Mouse (Mus musculus): ENCODE results near the gene Eif2b3.

Eif2b3 gene

GRCm38 (mm10) chr4:117014901-117015415 is 4.2 kb upstream of the Eif2b3 start:
- no peak for DNase-seq (ENCODE audit: low read depth in 1 of 2, low spot score in 2 of 2)

GRCm38 (mm10) chr4:117017738-117018137 is 1.5 kb upstream of the Eif2b3 start:
- DNase-seq (ENCODE audit: low read depth in 1 of 2, low spot score in 2 of 2): no peak

GRCm38 (mm10) chr4:117018327-117018726 is 875 bp upstream of the Eif2b3 start:
- DNase-seq (ENCODE audit: low read depth in 1 of 2, low spot score in 2 of 2): no peak

- DNase-seq (ENCODE audit: low read depth in 1 of 2, low spot score in 2 of 2): no peak
These were observed 4.3 kb downstream of the Eif2b3 start for GRCm38 (mm10) chr4:117023469-117023868.

GRCm38 (mm10) chr4:117031105-117031504 is 11.9 kb downstream of the Eif2b3 start:
- DNase-seq (ENCODE audit: low read depth in 1 of 2, low spot score in 2 of 2): no peak

- DNase-seq (ENCODE audit: low read depth in 1 of 2, low spot score in 2 of 2): no peak
These were observed 20.9 kb downstream of the Eif2b3 start for GRCm38 (mm10) chr4:117039925-117040687.

- no peak for DNase-seq (ENCODE audit: low read depth in 1 of 2, low spot score in 2 of 2)
These were observed 21.6 kb downstream of the Eif2b3 start for GRCm38 (mm10) chr4:117040791-117041190.

GRCm38 (mm10) chr4:117041283-117041721 is 22.1 kb downstream of the Eif2b3 start:
- DNase-seq (ENCODE audit: low read depth in 1 of 2, low spot score in 2 of 2): peak; percentile 18 to 29

- DNase-seq (ENCODE audit: low read depth in 1 of 2, low spot score in 2 of 2): no peak
These were observed 29.6 kb downstream of the Eif2b3 start for GRCm38 (mm10) chr4:117048836-117049235.

GRCm38 (mm10) chr4:117049485-117049884 is 30.3 kb downstream of the Eif2b3 start:
- no peak for DNase-seq (ENCODE audit: low read depth in 1 of 2, low spot score in 2 of 2)

- no peak for DNase-seq (ENCODE audit: low read depth in 1 of 2, low spot score in 2 of 2)
These were observed 33.4 kb downstream of the Eif2b3 start for GRCm38 (mm10) chr4:117052626-117053025.

- no peak for DNase-seq (ENCODE audit: low read depth in 1 of 2, low spot score in 2 of 2)
These were observed 34.8 kb downstream of the Eif2b3 start for GRCm38 (mm10) chr4:117053956-117054355.

- DNase-seq (ENCODE audit: low read depth in 1 of 2, low spot score in 2 of 2): no peak
These were observed 36.9 kb downstream of the Eif2b3 start for GRCm38 (mm10) chr4:117056102-117056501.

GRCm38 (mm10) chr4:117056514-117056913 is 37.3 kb downstream of the Eif2b3 start:
- DNase-seq (ENCODE audit: low read depth in 1 of 2, low spot score in 2 of 2): no peak

- DNase-seq (ENCODE audit: low read depth in 1 of 2, low spot score in 2 of 2): no peak
These were observed 39.3 kb downstream of the Eif2b3 start for GRCm38 (mm10) chr4:117058512-117058911.

- DNase-seq (ENCODE audit: low read depth in 1 of 2, low spot score in 2 of 2): no peak
These were observed 43.6 kb downstream of the Eif2b3 start for GRCm38 (mm10) chr4:117062700-117063390.

GRCm38 (mm10) chr4:117068035-117068434 is 48.8 kb downstream of the Eif2b3 start:
- no peak for DNase-seq (ENCODE audit: low read depth in 1 of 2, low spot score in 2 of 2)

GRCm38 (mm10) chr4:117069647-117070046 is 50.4 kb downstream of the Eif2b3 start:
- no peak for DNase-seq (ENCODE audit: low read depth in 1 of 2, low spot score in 2 of 2)

GRCm38 (mm10) chr4:117070624-117071023 is 51.4 kb downstream of the Eif2b3 start:
- no peak for DNase-seq (ENCODE audit: low read depth in 1 of 2, low spot score in 2 of 2)

GRCm38 (mm10) chr4:117071183-117071582 is 52.0 kb downstream of the Eif2b3 start:
- no peak for DNase-seq (ENCODE audit: low read depth in 1 of 2, low spot score in 2 of 2)

- no peak for DNase-seq (ENCODE audit: low read depth in 1 of 2, low spot score in 2 of 2)
These were observed 68.9 kb downstream of the Eif2b3 start for GRCm38 (mm10) chr4:117087948-117088640.

- no peak for DNase-seq (ENCODE audit: low read depth in 1 of 2, low spot score in 2 of 2)
These were observed 71.4 kb downstream of the Eif2b3 start for GRCm38 (mm10) chr4:117090586-117090985.

Measured in monocyte, adult 2 months (primary cell).